Mouse (Mus musculus) bone marrow, adult 2 months (tissue): Measurements from ENCODE around the gene Grin1. TPM values are rescaled to one million over a fixed set of nuclear protein-coding genes. Genes with fewer than 3 reads are reported as not detected.
A peak's percentile ranks its signal among the peaks of the same experiment; 100 is the strongest.
"Not testable (repeated sequence)": the region's sequence is repeated elsewhere in the genome, so short reads cannot be mapped to it uniquely, and the experiment has no call there.

ENCODE experiments used
- H3K27ac ChIP-seq: fragments of 200-500 bp; 2 replicates; pipeline ENCODE4 v1.5.1; 2012; ENCODE audit warnings: low read depth, mild to moderate bottlenecking, control low read depth, inconsistent platforms, low read length; ENCODE audit not compliant: control insufficient read depth, poor library complexity, insufficient read depth
- H3K4me1 ChIP-seq: fragments of 200-500 bp; 2 replicates; pipeline ENCODE4 v1.6.1; 2011; ENCODE audit warnings: low read length; ENCODE audit not compliant: control insufficient read depth, insufficient read depth
- H3K4me3 ChIP-seq: fragments of 200-500 bp; replicated peaks from 2 replicates; pipeline ENCODE3; 2011; ENCODE audit warnings: mild to moderate bottlenecking, low read depth, low read length, control low read depth; ENCODE audit not compliant: control insufficient read depth
- CTCF ChIP-seq: fragments of 200-500 bp; IDR thresholded peaks from 2 replicates; pipeline ENCODE4 v1.5.1; 2011; ENCODE audit warnings: low read length, control low read depth; ENCODE audit not compliant: control insufficient read depth, insufficient read depth
- POLR2A ChIP-seq: fragments of 200-500 bp; IDR thresholded peaks from 2 replicates; pipeline ENCODE4 v1.6.1; 2011; ENCODE audit warnings: low read depth, mild to moderate bottlenecking, control low read depth, low read length, borderline replicate concordance; ENCODE audit not compliant: control insufficient read depth
- WGBS: fragments of 180-500 bp; shearing (Covaris S2); methylation state at CpG from one replicate; pipeline ENCODE4 v1.1.7; 2018; 5-methylcytosine and 5-hydroxymethylcytosine counted together
- polyA plus RNA-seq: library from polyadenylated mRNA; stranded (reverse); fragments of >200 nt; gene quantifications from 2 replicates; pipeline ENCODE4 v1.2.4, GENCODE M21; 2011; ENCODE audit warnings: low replicate concordance; ENCODE audit not compliant: missing spikeins, insufficient read depth, insufficient read length

The Grin1 gene
- polyA plus RNA-seq, 1 experiment: 5.0 TPM

- Histone ChIP-seq H3K4me3 (no peak overlapping the region), H3K27ac (no peak overlapping the region)
Measured at GRCm38 (mm10) chr2:25264851-25265250, 54.1 kb downstream of the Grin1 start.

GRCm38 (mm10) chr2:25264286-25264660 is 54.7 kb downstream of the Grin1 start:
- Histone ChIP-seq H3K27ac (no peak overlapping the region), H3K4me1 (peaks cover 4% of the 10 kb centered on the region), H3K4me3 (no peak overlapping the region)
- 64% methylated on average over 5 of the region's 5 CpGs for WGBS
- TF ChIP-seq CTCF (no peak), POLR2A (no peak)

More at GRCm38 (mm10) chr2:25264851-25265250, 54.1 kb downstream of the Grin1 start:
- TF ChIP-seq POLR2A (no peak), CTCF (no peak)
- whole genome bisulfite sequencing: 73% methylated on average over 3 of the region's 3 CpGs
- H3K4me1 ChIP-seq: peaks cover 4% of the 10 kb centered on the region

- no peak for TF ChIP-seq POLR2A
- no peak for TF ChIP-seq CTCF
- WGBS: 42% methylated on average over 12 of the region's 12 CpGs
- H3K27ac ChIP-seq: no peak overlapping the region; the same call in 1 of the 2 replicates
- peak overlapping the region; percentile 81 for H3K4me3 ChIP-seq
- H3K4me1 ChIP-seq: peaks cover 2% of the 10 kb centered on the region
Measured at GRCm38 (mm10) chr2:25263623-25264285, 55.2 kb downstream of the Grin1 start.

- WGBS: under 1% methylated on average over 82 of the region's 82 CpGs
- H3K4me3 ChIP-seq: peak overlapping the region; percentile 81
- TF ChIP-seq POLR2A (peak; percentile 37; the same call in 1 of the 2 replicates), CTCF (no peak)
- H3K27ac ChIP-seq: peak overlapping the region; percentile 77
- peaks cover 2% of the 10 kb centered on the region for H3K4me1 ChIP-seq
Measured at GRCm38 (mm10) chr2:25262795-25263622, 56.0 kb downstream of the Grin1 start.

GRCm38 (mm10) chr2:25262291-25262767 is 56.7 kb downstream of the Grin1 start, which contains the start of gene Tprn:
Tprn (plus strand) TSS chr2:25262618.
- H3K27ac ChIP-seq: peak within 1 kb of the TSS; percentile 77
- TF ChIP-seq CTCF (no peak), POLR2A (peak; percentile 81; the same call in 1 of the 2 replicates)

GRCm38 (mm10) chr2:25261870-25262269 is 57.1 kb downstream of the Grin1 start:
- H3K4me3 ChIP-seq: peak overlapping the region; percentile 53
- H3K4me1 ChIP-seq: peaks cover 2% of the 10 kb centered on the region
- H3K27ac ChIP-seq: peak overlapping the region; percentile 1; the same call in 1 of the 2 replicates
- TF ChIP-seq CTCF: no peak
- no peak for TF ChIP-seq POLR2A
- 47% methylated on average over 12 of the region's 12 CpGs for WGBS

More at GRCm38 (mm10) chr2:25262291-25262767, 56.7 kb downstream of the Grin1 start, which contains the start of gene Tprn:
- peaks cover 2% of the 10 kb centered on the region for H3K4me1 ChIP-seq
- under 1% methylated on average over 39 of the region's 39 CpGs for WGBS
- H3K4me3 ChIP-seq: peak within 1 kb of the TSS; percentile 81

GRCm38 (mm10) chr2:25258887-25259286 is 60.1 kb downstream of the Grin1 start:
- 0 out of 2 replicates have a peak, but pooled peaks have one; percentile 10 for TF ChIP-seq CTCF
- TF ChIP-seq POLR2A: no peak
- H3K4me3 ChIP-seq: no peak overlapping the region
- no peaks in the 10 kb centered on the region for H3K4me1 ChIP-seq
- 58% methylated on average over 2 of the region's 2 CpGs for WGBS
- H3K27ac ChIP-seq: no peak overlapping the region

GRCm38 (mm10) chr2:25257250-25257649 is 61.7 kb downstream of the Grin1 start:
- not testable (repeated sequence) for H3K4me3 ChIP-seq, H3K27ac ChIP-seq, H3K4me1 ChIP-seq
- 77% methylated on average over 5 of the region's 5 CpGs for WGBS
